Mouse (Mus musculus): Measurements from ENCODE around the gene Rassf2.

DNA sequence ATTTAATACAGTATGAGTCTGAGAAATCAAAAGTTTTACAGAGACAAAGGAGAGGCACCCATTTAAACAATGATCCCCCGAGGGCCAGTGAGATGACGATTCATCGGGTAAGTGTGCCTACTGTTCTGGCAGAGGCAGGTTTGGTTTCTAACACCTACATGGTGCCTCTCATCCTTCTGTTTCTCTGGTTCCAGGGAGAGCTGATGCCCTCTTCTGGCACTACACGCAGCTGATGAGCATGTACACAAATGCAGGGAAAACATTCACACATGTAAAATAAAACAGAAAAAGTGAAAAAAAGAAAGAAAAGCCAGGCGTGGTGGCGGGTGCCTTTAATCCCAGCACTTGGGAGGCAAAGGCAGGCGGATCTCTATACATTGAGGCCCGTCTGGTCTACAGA lies 29.9 kb upstream of the Rassf2 start:
- TF ChIP-seq CTCF (IDR thresholded peaks at IDR 0.05; ENCODE audit: borderline replicate concordance, extremely low read depth, insufficient read depth, insufficient read length) (peak; percentile 10; the same call in 1 of the 2 replicates), POLR2A (IDR thresholded peaks at IDR 0.05; ENCODE audit: borderline replicate concordance, extremely low read depth, insufficient read depth, insufficient read length, poor library complexity, severe bottlenecking) (no peak)

Measured in brain, embryonic 14.5 days (tissue).